Mouse (Mus musculus) layer of hippocampus, adult 2 months (tissue): ENCODE measurements at regions not wholly inside any gene's neighbourhood (a gene's known extent, or its start where the extent isn't known, plus 50 kb on each side); places are given as distances from the start of the nearest gene placed in this dataset.
A peak's percentile ranks its signal among the peaks of the same experiment; 100 is the strongest.

Experiments used
- DNase-seq, 2 experiments: peaks; one replicate each; pipeline ENCODE4 v3.0.0; 2022; ENCODE audit warnings: low spot score in 2 of 2
- H3K27ac ChIP-seq: fragments of 200-600 bp; 2 replicates; pipeline ENCODE4 v1.8.1; 2022
- H3K4me3 ChIP-seq: fragments of 200-600 bp; 2 replicates; pipeline ENCODE4 v1.8.1; 2022; ENCODE audit warnings: mild to moderate bottlenecking
- CTCF ChIP-seq: fragments of 200-600 bp; conservative IDR thresholded peaks from 2 replicates; pipeline ENCODE4 v1.8.1; 2022; ENCODE audit warnings: antibody characterized with exemption, mild to moderate bottlenecking, moderate library complexity

DNA sequence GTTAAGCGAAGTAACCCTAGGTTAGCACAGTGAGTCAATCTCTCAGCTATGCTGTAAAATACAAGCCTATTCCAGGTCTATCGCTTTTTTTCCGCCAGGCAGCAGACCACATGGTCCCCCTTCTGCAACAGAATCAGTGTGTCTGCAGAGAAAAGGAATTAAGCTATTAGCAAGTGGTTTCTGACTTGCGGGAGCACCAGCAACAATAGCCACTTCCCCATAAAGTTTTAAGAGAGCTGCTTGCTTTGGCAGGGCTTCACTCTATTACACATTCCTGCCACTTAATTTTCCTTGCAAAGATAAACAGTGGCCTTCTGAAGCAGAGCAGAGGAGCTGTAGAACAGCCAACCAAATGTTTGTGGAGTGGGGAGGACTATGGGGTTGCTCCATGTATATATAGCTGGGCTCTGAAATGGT lies 59.8 kb upstream of the Osmr start:
- peak; percentile 18; the same call in 1 of the 2 replicates for TF ChIP-seq CTCF
- DNase-seq = no peak
- no peak overlapping the region for H3K4me3 ChIP-seq
- H3K27ac ChIP-seq = no peak overlapping the region

- H3K4me3 ChIP-seq = no peak overlapping the region
- H3K27ac ChIP-seq = no peak overlapping the region
- DNase-seq = no peak
- no peak for TF ChIP-seq CTCF
These were observed 66.7 kb upstream of the Osmr start for GRCm38 (mm10) chr15:6941491-6941890.

GRCm38 (mm10) chr15:6949236-6949635 lies 74.5 kb upstream of the Osmr start:
- H3K4me3 ChIP-seq = no peak overlapping the region

GRCm38 (mm10) chr15:6949686-6950085 lies 74.9 kb upstream of the Osmr start:
- no peak for TF ChIP-seq CTCF
- no peak for DNase-seq

More at GRCm38 (mm10) chr15:6949236-6949635, 74.5 kb upstream of the Osmr start:
- DNase-seq = no peak
- no peak for TF ChIP-seq CTCF
- no peak overlapping the region for H3K27ac ChIP-seq

GRCm38 (mm10) chr15:6950503-6950902 lies 75.7 kb upstream of the Osmr start:
- TF ChIP-seq CTCF = no peak
- no peak overlapping the region for H3K4me3 ChIP-seq
- no peak overlapping the region for H3K27ac ChIP-seq
- DNase-seq = no peak

More at GRCm38 (mm10) chr15:6949686-6950085, 74.9 kb upstream of the Osmr start:
- Histone ChIP-seq H3K4me3 (no peak overlapping the region), H3K27ac (no peak overlapping the region)

GRCm38 (mm10) chr15:6953556-6953955 lies 78.8 kb upstream of the Osmr start:
- Histone ChIP-seq H3K4me3 (no peak overlapping the region), H3K27ac (no peak overlapping the region)
- DNase-seq = no peak
- TF ChIP-seq CTCF = no peak

- no peak for DNase-seq
- TF ChIP-seq CTCF = no peak
These were observed 79.4 kb upstream of the Osmr start for GRCm38 (mm10) chr15:6953970-6954791.

DNA sequence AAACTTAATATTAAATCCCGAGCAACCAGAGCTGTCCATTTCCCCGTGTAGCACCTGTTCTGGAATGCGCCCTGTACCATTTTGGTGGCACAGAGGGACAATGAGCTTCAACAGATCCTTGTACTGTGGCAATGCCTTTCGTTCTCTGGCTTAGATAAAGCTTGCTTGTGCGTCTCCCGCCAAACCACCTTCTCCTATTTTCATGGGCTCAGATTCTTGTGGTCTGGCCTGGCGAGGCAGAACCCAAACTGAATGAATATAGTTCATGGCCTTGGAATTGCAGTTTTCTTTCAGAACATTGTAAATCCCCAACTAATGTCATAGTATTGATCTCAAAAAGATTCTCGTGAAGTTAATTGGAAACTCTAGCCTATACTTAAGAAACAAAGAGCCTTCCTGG lies 85.1 kb upstream of the Osmr start:
- Histone ChIP-seq H3K27ac (no peak overlapping the region), H3K4me3 (no peak overlapping the region)
- TF ChIP-seq CTCF = no peak
- no peak for DNase-seq

More at GRCm38 (mm10) chr15:6953970-6954791, 79.4 kb upstream of the Osmr start:
- Histone ChIP-seq H3K27ac (no peak overlapping the region), H3K4me3 (no peak overlapping the region)

DNA sequence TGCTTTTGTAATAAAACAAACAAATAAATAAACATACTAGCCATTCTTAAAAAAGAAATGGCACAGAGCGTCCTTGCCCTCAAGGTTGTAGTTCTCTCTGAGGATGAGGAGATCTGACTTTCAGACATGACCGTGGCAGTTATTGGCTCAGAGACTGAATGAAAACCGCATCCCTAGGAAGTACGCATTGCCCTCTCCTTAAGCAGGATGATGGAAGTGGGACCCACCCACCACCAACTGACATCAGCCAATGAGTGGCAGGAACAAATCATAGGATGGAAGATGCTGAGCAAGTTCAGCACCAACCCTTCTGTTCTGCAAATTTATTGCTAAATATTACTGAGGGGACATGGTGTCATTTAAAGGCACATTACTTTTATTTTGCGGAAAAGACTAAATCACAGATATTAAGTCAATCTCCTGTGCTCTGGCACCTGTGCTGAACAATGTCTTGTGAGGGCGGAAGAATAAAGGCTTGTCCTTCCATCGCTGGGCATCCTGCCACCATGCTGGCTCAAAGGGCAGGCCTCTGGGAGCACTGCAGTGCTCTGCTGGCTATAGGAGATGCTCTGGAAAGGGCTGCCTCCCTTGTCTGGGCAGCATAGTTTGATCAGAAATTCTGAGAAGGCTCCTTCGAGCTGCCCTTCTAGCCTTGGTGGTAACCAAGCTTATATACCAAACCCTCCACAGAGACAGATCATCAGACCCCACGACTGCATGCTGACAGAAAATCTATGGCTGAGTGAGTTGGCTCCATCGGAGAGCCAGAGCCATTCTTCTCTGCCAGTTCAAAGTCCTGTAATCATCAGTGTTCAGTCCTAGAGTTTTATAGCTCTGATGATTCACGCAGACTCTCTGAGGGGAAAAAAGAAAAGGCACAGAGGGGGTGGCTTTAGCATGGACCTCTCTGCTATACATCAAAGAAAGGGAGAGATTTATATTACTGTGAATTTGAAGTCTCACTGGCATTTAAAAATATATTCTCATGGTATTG lies 86.3 kb upstream of the Osmr start:
- no peak overlapping the region for H3K27ac ChIP-seq
- no peak for TF ChIP-seq CTCF
- no peak overlapping the region for H3K4me3 ChIP-seq
- no peak for DNase-seq

GRCm38 (mm10) chr15:6964635-6965034 lies 89.9 kb upstream of the Osmr start:
- no peak overlapping the region; the same call in 1 of the 2 replicates for H3K27ac ChIP-seq
- no peak overlapping the region for H3K4me3 ChIP-seq
- DNase-seq = peak; percentile 26 to 32
- TF ChIP-seq CTCF = no peak

- DNase-seq = no peak
- Histone ChIP-seq H3K4me3 (no peak overlapping the region), H3K27ac (no peak overlapping the region)
- no peak for TF ChIP-seq CTCF
These were observed 90.7 kb upstream of the Osmr start for GRCm38 (mm10) chr15:6965446-6965845.

- Histone ChIP-seq H3K27ac (no peak overlapping the region), H3K4me3 (no peak overlapping the region)
- TF ChIP-seq CTCF = no peak
- DNase-seq = no peak
These were observed 99.6 kb upstream of the Osmr start for GRCm38 (mm10) chr15:6974410-6974809.

DNA sequence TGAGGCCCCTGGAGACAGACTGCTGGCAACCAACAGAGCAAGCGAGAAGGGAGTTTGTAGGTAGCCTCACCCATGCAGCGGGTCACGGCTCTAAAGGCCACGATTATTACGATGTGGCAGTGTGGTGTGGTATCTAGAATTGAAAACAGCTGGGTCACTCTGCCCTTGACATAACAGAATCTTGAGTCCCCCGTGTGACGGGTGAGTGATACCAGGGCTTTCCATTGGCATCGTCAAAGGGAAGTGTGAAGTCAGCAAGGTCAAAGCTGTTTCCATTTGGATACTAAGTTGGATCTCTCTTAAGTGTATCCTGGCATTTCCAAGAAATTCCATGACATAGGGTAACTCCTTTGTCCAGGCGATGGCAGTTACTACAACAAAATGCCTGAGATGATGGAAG lies 106.7 kb upstream of the Osmr start:
- no peak overlapping the region for H3K4me3 ChIP-seq
- H3K27ac ChIP-seq = no peak overlapping the region
- no peak for TF ChIP-seq CTCF
- DNase-seq = no peak
